Mouse (Mus musculus) skeletal muscle tissue, adult 2 months (tissue): ENCODE data around the gene Cd244a.
A peak's percentile ranks its signal among the peaks of the same experiment; 100 is the strongest.

ENCODE experiments used
- DNase-seq: peaks from one replicate; pipeline ENCODE4 v3.0.0-alpha.2; 2012; ENCODE audit warnings: low read depth, low spot score

The Cd244a gene

DNA sequence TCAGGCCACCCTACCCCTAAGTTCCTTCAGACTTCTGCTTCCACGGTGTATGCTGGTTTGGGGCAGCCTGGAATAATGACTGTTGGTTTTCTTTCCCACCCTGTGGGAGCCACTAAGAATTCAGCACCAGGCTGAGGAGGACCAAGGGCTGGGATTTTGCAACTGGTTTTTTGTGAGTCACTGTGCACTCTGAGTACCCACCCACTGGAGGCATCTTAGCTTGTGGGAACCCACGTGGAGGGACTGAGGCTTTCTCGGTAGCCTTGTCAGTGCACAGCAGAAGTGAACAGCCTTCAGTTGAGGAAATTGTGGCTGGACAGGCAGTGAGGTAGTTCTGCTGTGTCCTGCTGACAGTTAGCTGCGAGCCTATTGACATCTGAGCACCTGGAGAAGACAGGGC lies at the start of gene Cd244a:
TSS of gene Cd244a (plus strand) at position 296 of the 400 bp plus-strand sequence.
- DNase-seq, result no peak

DNA sequence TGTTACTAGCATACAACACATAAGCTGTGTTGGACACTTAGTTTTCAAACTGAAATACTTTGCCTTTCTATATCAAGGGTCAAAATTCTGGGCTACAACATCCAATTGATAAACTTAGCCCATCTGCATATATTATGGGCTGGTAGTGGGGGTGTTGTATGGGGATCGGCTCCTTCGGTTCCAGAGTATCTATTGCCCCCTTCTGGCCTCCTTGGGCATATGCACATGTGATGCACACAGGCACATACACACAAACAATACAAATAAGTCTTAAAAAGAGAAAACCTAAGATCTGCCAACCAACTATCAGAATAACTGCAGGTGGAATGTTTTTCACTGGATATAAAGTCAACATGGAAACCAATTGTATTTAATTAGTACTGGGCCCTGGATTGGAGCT lies 45.8 kb upstream of the Cd244a start:
- DNase-seq, result no peak

DNA sequence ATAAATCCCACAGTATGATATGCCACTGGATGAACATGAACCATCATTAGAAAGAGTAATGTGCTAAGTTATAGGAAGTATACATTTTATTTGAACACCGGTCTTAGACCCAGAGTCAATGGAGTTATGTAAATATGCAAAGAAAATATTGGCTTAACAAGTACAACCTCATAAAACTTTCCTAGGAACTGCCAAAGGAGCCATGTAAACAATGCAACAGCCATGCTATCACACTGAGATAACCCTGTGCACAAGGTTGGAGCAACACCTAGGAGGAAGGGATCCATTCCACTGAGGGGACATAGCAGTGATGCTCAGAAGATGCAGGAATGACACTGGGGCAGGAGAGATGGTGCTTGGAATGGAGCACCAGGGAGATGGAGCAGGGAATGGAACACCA lies 45.2 kb upstream of the Cd244a start:
- DNase-seq, result no peak

DNA sequence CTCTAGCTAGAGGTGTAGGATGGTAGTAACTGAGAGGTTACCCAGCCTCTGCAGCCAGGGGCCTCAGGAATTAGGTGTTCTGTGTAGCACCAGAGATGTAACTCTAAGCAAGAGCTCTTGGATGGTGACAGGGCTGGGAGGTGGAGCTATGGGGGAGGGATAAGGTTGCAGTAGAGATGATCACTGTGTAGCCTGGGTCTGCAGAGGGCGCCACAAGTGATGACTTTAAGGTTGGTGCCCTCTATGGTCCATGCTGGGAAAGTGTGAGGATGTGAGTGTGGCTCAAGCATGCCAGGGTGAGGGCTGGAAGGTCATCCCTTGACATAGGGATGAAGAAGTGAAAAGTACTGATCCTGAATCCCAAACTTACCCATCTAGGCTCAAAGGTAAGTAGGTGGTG lies 44.0 kb upstream of the Cd244a start:
- no peak for DNase-seq

DNA sequence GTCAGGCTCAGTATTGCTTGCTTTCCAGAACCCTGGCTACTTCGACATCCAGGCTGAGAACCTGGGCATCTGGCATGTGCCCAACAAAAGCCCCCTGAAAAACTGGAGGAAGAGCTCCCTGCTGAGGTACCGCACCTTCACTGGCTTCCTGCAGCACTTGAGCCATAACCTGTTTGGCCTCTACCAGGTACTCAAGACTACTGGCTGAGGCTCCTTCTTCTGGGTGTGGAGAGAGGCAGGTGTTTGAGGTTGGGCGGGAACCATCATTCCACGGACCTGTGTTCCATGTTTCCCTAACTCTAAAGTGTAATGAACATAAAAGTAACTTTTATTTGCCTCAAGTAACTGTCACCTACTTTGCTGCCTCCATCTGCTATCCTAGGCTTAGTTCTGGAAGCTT lies 43.4 kb upstream of the Cd244a start:
- DNase-seq, result no peak

DNA sequence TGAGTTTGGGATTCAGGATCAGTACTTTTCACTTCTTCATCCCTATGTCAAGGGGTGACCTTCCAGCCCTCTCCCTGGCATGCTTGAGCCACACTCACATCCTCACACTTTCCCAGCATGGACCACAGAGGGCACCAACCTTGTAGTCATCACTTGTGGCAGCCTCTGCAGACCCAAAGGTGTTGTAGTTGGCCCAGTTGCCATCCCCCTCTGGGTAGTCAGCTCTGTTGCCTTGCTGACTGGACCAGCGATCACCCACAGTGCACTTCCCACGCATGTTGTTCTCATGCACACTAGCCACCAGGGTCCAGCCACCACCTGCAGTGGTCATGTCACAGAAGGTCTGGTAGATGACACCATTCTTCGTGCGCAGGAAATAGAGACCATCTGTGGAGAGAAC lies 27.6 kb upstream of the Cd244a start:
- no peak for DNase-seq

DNA sequence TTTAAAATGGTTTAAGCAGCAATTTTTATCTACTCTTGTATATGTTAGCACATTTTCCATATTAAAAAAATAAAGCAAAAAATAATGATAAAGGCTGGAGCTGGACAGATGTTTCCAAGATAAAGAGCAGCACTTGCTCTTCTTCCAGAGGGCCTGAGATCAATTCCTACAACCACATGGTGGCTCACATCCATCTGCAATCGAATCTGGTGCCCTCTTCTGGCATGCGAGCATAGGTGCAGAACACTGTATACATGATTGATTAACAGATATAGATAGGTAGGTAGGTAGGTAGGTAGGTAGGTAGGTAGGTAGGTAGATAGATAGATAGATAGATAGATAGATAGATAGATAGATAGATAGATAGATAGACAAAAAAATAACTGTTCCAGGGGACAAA lies 26.2 kb upstream of the Cd244a start:
- DNase-seq, result no peak

DNA sequence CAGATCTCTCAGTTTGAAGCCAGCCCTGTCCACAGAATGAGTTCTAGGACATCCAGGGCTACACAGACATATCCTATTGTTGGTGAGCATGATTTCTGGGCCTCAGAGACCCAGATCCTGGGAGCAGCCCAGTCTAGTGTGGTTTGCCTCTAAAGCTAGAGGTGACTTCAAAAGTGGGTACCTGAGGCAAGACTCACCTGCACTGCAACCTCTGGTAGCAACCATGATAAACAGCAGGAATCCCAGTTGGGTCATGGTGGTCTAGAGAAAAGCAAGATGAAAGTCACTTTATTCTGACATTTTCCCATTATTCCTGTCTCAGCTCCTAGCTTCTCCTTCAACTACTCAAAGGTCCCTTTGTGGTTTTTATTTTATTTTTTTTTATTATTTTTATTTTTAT lies 24.4 kb upstream of the Cd244a start:
- no peak for DNase-seq

DNA sequence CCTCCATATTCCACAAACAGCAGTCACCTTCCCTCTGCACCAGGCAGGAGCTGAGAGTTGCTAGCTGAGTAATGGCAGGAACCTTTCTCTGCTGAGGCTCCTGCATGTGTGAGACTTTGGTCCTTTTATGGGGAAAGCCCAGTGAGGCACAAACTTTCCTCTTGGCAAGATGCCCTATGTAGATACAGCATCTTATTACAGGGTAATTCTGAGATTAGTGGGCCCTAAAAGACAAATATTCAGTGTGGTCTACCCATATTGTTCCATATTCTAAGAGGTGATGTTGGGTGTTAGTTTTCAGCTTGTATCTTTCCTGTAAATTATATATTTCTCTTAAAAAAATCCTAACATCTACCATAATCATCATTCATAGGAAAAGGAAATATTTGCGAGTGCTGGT lies 23.8 kb upstream of the Cd244a start, which contains the start of gene Itln1:
TSS of gene Itln1 (minus strand) at position 101 of the 400 bp plus-strand sequence.
- DNase-seq, result no peak

DNA sequence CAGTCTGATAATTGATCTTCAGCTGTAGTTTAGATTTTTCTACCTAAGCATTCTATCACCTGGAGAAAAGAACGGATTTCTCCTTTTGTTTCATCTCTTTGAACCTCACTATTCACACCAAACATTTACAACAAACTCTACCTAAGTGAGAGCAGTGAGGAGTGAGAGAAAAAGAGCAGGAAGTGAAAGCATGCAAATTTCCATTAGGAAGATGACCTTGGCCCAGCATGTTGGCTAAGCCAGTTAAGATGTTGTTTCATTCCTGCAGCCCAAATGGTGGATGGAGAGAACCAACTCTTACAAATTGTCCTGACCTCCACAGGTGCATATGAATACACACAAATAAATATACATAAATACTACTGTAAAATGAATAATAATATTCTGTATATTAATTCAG lies 18.3 kb upstream of the Cd244a start:
- DNase-seq, result no peak

DNA sequence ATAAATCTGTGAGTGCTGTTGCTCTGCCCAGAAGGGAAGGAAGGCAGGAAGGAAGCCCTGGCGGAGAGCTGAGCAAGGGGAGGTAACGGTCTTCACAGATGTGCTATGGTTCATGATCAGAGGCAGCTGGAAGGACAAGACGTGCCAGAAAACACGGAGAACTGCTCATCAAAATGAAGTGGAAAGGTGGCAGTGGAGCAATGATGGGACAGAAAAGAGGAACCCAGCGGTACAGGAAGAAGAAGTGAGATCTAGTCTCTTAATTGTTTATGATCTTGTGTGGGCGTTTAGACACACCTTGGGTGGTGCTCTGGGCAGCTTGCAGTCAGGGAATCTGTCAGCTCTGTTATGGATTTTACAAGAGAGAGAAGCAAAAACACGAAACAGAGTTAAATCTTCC lies 7.7 kb upstream of the Cd244a start:
- no peak for DNase-seq

DNA sequence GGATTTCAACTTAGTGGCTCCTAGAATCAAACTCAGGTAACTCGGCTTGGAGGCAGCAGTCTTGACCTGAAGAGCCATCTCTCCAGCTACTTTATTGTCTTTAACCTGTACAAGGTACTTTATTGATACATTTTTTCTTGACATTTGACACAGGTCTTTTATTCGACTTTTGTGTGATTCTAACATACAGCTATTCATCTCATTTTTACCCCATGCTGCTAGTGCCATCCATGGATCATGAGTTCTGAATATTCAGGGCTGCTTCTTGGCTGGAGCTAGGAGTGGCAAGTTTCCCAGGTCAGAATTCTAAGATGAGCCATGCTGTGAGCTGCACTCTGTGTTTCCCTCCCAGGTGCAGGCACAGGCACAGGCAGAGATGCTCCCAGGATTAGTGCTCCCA lies 6.8 kb upstream of the Cd244a start:
- DNase-seq, result no peak

DNA sequence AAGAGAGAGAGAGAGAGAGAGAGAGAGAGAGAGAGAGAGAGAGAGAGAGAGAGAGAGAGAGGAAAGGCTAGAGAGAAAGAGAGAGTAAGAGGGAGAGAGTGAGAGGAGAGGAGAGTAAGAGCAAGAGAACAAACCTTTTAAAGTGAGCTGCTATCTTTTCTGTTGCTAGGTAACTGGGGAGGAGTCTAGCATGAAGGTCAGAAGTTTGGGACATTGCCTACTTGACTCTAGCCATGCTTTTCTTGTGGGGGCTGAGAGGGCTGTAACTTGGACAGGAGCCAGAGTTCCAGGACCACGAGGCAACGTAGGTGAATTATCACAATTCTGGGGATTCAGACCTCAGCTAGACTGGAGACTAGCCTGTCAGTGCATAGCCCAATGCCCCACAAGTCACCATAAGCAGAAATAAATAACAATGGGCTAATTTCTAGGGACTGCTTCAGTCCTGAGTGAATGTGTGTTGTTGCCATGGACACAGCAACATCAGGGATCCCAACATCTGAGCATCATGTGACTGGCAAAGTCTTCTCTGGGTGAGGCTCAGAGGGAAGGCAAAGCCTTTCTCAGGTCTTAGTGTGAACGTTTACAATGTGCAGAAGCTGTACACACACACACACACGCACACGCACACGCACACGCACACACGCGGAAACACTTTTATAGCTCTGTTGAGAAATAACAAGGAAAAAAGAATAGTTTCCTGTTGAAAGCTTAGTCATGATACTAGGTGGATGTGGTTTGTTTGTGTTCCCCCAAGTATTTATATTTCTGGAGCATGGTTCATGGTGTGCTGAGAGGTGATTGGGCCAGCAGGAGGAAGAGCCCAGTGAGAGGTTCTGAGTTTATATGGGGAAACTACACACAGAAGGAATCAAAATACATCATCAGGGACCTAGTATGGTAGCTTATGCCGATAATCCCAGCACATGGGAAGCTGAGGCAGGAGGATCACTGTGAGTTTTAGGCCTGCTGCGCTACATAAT lies 5.3 kb upstream of the Cd244a start:
- DNase-seq, result no peak

DNA sequence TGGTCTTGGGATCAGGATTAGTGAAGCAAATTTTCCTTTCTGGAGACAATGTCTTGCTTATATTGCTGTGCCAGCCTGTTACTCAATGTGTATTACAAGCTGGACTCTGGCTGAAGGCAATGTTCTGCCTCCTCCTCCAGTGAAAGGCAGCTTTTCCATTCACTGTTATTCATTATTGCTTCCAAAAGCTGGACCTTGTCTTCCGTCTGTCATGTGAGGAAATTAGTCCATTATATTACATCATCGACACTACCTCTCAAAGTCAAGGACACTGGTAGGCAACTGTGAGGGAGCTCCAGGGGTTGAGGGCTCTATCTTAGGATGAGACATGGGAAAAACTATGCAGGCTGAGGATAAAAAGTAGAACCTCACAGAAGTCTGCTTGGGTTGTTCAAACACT lies 2.6 kb upstream of the Cd244a start:
- DNase-seq, result no peak

DNA sequence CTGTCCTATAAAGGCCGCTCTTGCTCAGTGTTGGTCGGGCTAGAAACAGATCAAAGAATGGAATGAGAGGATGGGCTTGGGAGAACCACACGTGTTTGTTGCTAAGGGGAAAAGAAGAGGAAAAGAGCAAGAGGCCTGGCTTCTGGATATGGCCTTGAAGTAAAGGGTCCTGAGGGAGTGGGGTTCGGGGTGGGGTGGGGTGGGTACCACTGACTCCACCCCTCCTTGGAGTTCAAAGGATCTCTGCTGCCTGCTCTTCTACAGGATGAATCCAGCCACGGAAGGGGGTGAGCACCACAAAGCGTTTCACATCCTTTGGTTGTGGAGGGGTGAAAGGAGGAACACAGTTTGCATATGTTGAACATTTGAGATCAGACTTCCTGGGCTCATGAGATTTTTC lies 586 bp upstream of the Cd244a start:
- no peak for DNase-seq

DNA sequence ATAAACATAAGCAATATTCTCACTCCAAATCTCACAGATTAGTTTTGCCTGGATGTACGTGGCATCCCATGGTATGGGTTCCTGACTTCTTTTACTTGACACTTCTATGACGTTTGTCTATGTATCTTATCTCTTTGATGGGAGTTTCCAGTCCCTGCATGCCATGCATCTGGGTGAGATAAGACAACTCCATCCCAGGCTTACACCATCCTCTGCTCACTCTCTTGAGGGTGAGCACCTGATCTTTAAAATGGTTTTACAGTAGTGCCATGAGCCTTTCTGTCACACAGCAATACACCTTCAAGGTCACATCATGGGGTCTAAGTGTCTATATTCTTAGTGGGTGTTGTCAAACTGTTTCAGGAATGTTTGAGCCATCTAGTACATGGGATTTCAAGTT lies 1.3 kb downstream of the Cd244a start:
- no peak for DNase-seq

DNA sequence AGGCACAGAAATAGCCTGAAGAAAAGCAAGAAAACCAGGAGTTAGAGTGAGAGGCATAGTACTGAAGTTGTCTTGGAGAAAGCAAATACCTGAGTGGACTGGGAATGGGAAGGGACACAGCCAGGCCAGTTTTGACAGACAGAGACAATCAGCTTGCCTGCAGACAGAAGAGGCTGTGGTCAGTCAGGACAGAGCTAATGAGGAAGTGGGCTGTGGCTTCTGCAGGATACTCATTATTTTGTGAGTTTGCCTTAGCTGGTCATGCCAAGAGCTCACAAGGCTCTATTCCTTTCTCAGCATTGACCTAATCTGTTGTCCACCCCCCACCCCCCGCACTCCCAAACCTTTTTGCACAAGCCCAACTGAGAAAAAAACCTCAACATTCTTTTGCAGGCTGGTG lies 2.2 kb downstream of the Cd244a start:
- DNase-seq, result peak; percentile 10

DNA sequence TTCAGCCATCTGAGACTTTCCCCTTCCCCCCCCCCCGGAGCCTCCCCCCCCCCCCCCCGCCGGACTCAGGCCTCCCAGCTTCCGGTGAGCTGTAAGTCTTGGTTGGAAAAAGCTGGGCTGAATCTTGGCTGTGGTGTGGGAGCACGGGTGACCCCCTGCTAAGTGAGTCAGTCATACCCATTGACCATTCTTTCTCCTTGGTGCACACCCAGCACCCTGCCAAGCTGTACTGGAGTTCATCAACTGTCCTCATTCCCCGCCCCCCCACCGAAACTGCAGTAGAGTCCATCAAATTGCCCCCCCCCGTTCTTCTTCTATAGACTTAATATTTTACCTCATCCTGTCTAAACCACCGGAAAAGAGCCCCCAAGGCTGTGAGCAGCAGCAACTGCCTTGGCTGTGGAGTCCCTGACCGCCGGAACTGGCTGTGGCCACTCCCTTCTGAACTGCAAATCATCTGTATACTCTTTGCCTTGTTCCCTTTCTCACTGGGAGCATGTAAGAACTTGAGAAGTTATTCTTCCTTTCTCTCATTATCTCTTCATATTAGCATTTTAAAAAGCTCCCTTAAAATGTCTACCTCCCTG lies 2.7 kb downstream of the Cd244a start:
- DNase-seq, result no peak

DNA sequence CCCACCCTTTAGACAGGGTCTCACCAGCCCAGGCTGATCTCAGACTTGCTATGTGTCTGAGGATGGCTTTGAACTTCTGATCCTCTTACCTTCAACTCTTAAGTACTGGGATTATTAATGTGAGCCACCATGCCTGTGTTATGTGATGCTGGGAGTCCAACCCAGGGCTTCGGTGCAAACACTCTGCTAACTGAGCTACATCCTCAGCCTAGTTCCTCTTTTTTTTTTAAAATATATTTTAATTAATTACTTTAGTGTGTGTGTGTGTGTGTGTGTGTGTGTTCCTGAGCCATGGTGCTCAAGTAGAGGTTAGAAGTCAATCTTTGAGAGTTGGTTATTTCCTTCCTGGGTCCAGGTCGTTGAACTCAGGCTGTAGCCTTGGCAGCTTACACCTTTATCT lies 4.0 kb downstream of the Cd244a start:
- no peak for DNase-seq

DNA sequence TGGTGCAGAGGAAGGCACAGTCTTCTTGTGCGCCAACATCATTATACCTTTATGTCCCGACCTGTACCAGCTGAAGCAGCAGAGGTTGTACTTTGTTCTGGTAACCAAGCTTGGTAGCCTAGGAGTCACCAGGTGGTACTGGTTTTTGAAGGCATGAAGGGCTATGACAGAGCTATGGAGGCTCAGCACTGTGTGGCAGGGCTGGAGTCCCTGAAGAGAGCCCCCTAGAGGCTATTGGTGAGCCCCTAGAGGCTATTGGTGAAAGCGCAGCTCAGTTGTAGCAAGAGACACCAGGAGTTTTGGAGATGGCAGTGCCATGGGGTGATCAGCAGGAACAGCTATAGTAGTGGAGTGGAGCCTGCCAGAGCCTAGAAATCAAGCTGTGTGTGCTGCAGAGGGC lies 5.3 kb downstream of the Cd244a start:
- no peak for DNase-seq

DNA sequence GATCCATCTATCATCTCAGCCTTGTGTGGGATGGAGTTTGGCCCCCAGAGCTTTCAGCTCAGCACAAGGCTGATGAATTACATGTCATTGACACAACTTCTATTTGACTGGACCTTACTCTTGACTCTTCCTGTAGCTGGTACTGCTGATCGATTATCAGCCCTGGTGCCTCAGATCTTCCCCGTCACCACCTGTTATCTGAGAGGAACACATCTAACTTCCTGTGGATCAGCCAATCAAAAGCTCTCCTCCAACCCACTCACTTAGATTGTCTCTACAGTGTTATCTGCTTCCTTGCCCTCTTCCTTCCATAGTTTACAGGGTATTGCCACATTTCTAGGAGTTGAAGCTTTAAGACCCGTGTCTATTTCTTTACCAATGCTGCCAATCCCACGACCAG lies 6.9 kb downstream of the Cd244a start:
- no peak for DNase-seq

DNA sequence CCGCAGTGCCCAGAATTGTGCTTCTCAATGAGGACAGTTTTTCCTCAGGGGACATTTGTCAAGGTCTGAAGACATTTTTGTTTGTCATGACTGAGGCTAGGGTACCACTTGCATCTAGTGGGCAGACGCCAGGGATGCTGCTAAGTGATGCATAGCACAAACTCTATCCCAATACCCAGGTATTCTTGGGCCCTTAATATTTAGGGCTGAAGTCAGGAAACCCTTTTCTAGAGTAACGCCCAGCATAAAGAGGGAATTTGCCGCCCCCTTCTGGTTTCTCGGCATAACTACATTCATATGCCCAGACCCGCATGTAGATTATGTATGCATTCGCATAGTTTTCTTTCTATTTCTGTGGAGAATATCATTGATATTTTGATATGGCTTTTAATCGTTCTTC lies 7.8 kb downstream of the Cd244a start:
- peak; percentile 26 for DNase-seq

DNA sequence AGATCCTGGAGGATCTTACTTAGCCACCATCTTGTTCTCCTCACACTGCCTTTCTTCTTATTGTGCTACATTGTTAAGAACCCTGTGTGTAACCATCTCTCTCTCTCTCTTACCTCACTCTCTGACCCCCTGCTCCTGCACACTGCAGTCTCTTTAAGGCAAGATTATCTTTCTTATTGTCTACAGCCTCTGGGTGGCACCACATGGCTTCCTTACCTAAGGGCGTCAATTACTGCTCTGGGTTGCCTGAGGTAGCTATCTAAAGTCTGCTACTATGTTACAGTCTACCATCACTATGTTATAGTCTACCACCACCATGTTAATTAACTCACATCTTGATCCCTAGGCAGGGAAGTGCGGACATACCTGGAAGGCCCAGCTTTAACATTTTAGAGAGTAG lies 9.4 kb downstream of the Cd244a start:
- no peak for DNase-seq
